Mouse (Mus musculus): ENCODE results near the gene Ncbp3. TPM values are rescaled to one million over a fixed set of nuclear protein-coding genes. Genes with fewer than 3 reads are reported as not detected.
A peak's percentile ranks its signal among the peaks of the same experiment; 100 is the strongest.

Gene Ncbp3
- total and polyA plus RNA-seq, 3 experiments: 11.9 to 13.9 (median 12.1) TPM

- dilution Hi-C loops (cut with MboI; ENCODE audit: extremely low pct_ligation_motif_present, extremely low pct_unique_long_range_greater_than_20kb, low sequenced_read_pairs): no loop called here
- in situ Hi-C loops (cut with MboI; ENCODE audit: low pct_ligation_motif_present, low pct_unique_long_range_greater_than_20kb, low sequenced_read_pairs): loop anchor here (10.0 to 25.0 kb wide), 2 partner anchors 154 to 1231 kb away; partner anchors contain the start of genes Olfr411 and Olfr412
- H3K9ac ChIP-seq (ENCODE audit: insufficient read depth, low read depth): no peak overlapping the region
- H3K4me3 ChIP-seq (replicated peaks in 1 of 3; ENCODE audit: low read depth in 2 of 3, low read length in 2 of 3, poor library complexity in 1 of 3): no peak overlapping the region
- H3K27ac ChIP-seq (ENCODE audit: insufficient read depth, low read depth): no peak overlapping the region
- 0 out of 2 replicates have a peak, but pooled peaks have one; percentile 31 for TF ChIP-seq SIN3A (IDR thresholded peaks at IDR 0.05; ENCODE audit: low read length)
- peak; percentile 64 for TF ChIP-seq SMC3 (IDR thresholded peaks at IDR 0.05; ENCODE audit: low read depth, low read length)
- no peak for TF ChIP-seq TBP (conservative IDR thresholded peaks at IDR 0.05; ENCODE audit: low read depth, low read length)
- TF ChIP-seq UBTF (IDR thresholded peaks at IDR 0.05; ENCODE audit: low read depth, low read length): no peak
- TF ChIP-seq ELF1 (IDR thresholded peaks at IDR 0.05; ENCODE audit: low read depth, low read length): 0 out of 2 replicates have a peak, but pooled peaks have one; percentile 8
- no peak for TF ChIP-seq PAX5 (IDR thresholded peaks at IDR 0.05; ENCODE audit: low read length)
- peak; percentile 69 for TF ChIP-seq RAD21 (IDR thresholded peaks at IDR 0.05; ENCODE audit: low read depth, low read length)
- TF ChIP-seq MXI1 (IDR thresholded peaks at IDR 0.05; ENCODE audit: low read depth, low read length): 0 out of 2 replicates have a peak, but pooled peaks have one; percentile 28
- TF ChIP-seq CTCF (conservative IDR thresholded peaks at IDR 0.05 in 1 of 2, IDR thresholded peaks at IDR 0.05 in 1 of 2; ENCODE audit: low read depth in 2 of 2, low read length in 2 of 2): peak; percentile 28 to 80; a peak in 3 of 4 replicates
- TF ChIP-seq POLR2A (IDR thresholded peaks at IDR 0.05; ENCODE audit: low read depth, low read length): no peak
- TF ChIP-seq MAFK (IDR thresholded peaks at IDR 0.05; ENCODE audit: insufficient replicate concordance, low read length): peak; percentile 57; the same call in 1 of the 2 replicates
- H3K4me1 ChIP-seq (ENCODE audit: control insufficient read depth in 1 of 2, insufficient read depth in 2 of 2): peaks cover 17 to 76% of the 10 kb centered on the region in 2 experiments
- no peak overlapping the region for H3K4me2 ChIP-seq (ENCODE audit: insufficient read depth, low read depth, poor library complexity, severe bottlenecking)
- H3K36me3 ChIP-seq (replicated peaks in 1 of 2; ENCODE audit: control insufficient read depth in 1 of 2, insufficient read depth in 1 of 2, low read length in 1 of 2): peaks cover 8 to 75% of the 10 kb centered on the region in 2 experiments
- H3K27me3 ChIP-seq (replicated peaks): no peaks in the 10 kb centered on the region
- H3K79me2 ChIP-seq (replicated peaks; ENCODE audit: control insufficient read depth, extremely low read depth, insufficient read depth, poor library complexity, severe bottlenecking): peaks cover 40% of the 10 kb centered on the region
- DNase-seq (ENCODE audit: extremely low read depth): peak; percentile 54
- no peaks in the 10 kb centered on the region for H3K9me3 ChIP-seq (replicated peaks; ENCODE audit: low read length)
Measured at GRCm38 (mm10) chr11:73131020-73131419, 83.4 kb downstream of the Ncbp3 start.

- Histone ChIP-seq H3K4me2 (ENCODE audit: insufficient read depth, low read depth, poor library complexity, severe bottlenecking) (peak overlapping the region; percentile 84), H3K9me3 (replicated peaks; ENCODE audit: low read length) (no peaks in the 10 kb centered on the region), H3K27ac (ENCODE audit: insufficient read depth, low read depth) (no peak overlapping the region), H3K9ac (ENCODE audit: insufficient read depth, low read depth) (peak overlapping the region; percentile 89), H3K4me1 (ENCODE audit: control insufficient read depth in 1 of 2, insufficient read depth in 2 of 2) (peaks cover 17 to 77% of the 10 kb centered on the region in 2 experiments), H3K36me3 (replicated peaks in 1 of 2; ENCODE audit: control insufficient read depth in 1 of 2, insufficient read depth in 1 of 2, low read length in 1 of 2) (peaks cover 4 to 62% of the 10 kb centered on the region in 2 experiments), H3K27me3 (replicated peaks) (no peaks in the 10 kb centered on the region), H3K79me2 (replicated peaks; ENCODE audit: control insufficient read depth, extremely low read depth, insufficient read depth, poor library complexity, severe bottlenecking) (peaks cover 59% of the 10 kb centered on the region), H3K4me3 (replicated peaks in 1 of 3; ENCODE audit: low read depth in 2 of 3, low read length in 2 of 3, poor library complexity in 1 of 3) (peak overlapping the region in 2 of 3 experiments; percentile 2 to 14)
- in situ Hi-C loops (cut with MboI; ENCODE audit: low pct_ligation_motif_present, low pct_unique_long_range_greater_than_20kb, low sequenced_read_pairs) (loop anchor here (10.0 to 25.0 kb wide), 2 partner anchors 152 to 1229 kb away; partner anchors contain the start of genes Olfr411 and Olfr412), dilution Hi-C loops (cut with MboI; ENCODE audit: extremely low pct_ligation_motif_present, extremely low pct_unique_long_range_greater_than_20kb, low sequenced_read_pairs) (no loop called here)
- no peak for DNase-seq (ENCODE audit: extremely low read depth)
- TF ChIP-seq MAZ (IDR thresholded peaks at IDR 0.05; ENCODE audit: low read depth, low read length) (no peak), ZKSCAN1 (IDR thresholded peaks at IDR 0.05; ENCODE audit: borderline replicate concordance, low read depth, low read length) (no peak), SMC3 (IDR thresholded peaks at IDR 0.05; ENCODE audit: low read depth, low read length) (no peak), JUND (conservative IDR thresholded peaks at IDR 0.05; ENCODE audit: low read depth, low read length) (no peak), USF1 (IDR thresholded peaks at IDR 0.05; ENCODE audit: low read depth, low read length) (no peak)
Measured at GRCm38 (mm10) chr11:73132999-73133398, 85.4 kb downstream of the Ncbp3 start.

Data from CH12.LX (cell line).